Mouse (Mus musculus): ENCODE results near the gene Tmem217.
"Not testable (repeated sequence)": the region's sequence is repeated elsewhere in the genome, so short reads cannot be mapped to it uniquely, and the experiment has no call there.

The Tmem217 gene

GRCm38 (mm10) chr17:29548994-29549393, 3.2 kb downstream of the Tmem217 start:
- DNase-seq, result no peak

GRCm38 (mm10) chr17:29548494-29548893, 3.7 kb downstream of the Tmem217 start:
- no peak for DNase-seq

GRCm38 (mm10) chr17:29545241-29545640, 6.9 kb downstream of the Tmem217 start:
- no peak for DNase-seq

DNA sequence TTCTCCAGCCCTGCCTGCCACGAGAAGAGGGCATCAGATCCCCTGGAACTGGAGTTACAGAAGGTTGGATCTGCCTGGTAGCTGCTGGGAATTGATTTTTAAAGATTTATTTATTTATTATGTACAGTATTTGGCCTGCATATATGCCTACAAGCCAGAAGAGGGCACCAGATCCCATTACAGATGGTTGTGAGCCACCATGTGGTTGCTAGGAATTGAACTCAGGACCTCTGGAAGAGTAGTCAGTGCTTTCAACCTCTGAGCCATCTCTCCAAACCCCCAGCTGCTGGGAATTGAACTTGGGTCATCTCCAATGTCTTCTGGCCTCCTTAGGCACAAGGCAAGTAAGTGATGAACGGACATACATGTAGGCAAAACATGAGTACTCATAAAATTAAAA, 8.1 kb downstream of the Tmem217 start:
- no peak for DNase-seq

DNA sequence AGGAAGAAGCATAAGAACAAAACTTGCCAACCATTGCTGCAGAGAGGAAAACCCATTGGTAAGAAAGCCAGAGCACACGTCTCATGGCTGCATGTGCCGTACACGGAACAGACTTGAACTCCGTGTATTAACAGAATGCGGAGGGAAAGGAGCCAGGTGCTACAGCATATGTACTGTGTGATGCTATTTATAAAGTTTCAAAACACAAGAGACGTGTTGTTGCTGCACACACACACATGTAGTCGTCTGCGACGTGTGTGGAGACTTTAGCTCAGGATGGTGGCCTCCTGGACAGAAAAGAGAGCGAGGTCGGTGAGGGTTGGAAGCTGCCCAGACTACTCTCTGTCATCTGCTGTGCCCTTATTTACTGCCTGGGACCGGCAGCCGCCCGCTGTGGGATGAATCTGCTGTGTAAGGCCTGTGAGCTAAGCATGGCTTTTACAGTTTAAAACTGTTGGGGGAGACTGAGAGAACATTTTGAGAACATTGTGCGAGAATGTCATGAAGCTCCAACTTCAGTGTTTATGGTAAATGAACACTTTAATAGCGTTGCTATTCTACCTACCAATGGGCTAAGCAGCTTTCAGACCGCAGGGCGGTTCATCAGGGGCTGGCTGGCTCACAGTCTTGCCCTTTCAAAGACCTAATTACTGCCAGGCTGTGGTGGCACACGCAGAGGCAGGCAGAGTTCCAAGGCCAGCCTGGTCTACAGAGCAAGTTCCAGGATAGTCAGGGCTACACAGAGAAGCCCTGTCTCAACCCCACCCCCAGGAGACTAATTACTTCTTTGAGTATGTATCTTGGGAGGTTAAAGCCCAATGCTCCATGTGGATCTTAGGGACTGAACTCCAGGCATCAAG, 9.1 kb downstream of the Tmem217 start:
- DNase-seq, result no peak

DNA sequence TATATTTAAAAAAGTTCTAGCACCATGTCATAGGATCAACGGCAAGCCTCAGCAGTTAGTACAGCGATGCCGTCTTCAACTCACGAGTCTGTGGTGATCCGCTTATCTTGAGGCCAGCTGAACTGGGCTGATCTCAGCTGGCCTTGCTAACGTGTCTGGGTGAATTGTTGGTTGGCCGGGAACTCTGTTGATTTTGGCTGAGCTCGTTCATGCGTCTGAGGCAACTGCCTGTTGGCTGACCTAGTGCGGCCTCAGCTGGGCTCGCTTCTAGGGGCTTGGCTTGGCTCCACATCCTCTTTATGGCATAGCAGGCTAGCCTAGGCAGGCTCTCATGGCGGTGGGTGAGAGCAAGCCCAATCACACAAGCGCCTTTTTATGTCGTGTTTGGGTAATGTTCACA, 10.8 kb downstream of the Tmem217 start:
- DNase-seq, result peak; percentile 76 to 89

- no peak for DNase-seq
These were observed 11.8 kb downstream of the Tmem217 start for GRCm38 (mm10) chr17:29540426-29540825.

GRCm38 (mm10) chr17:29533866-29534265, 18.3 kb downstream of the Tmem217 start:
- DNase-seq, result no peak

- no peak for DNase-seq
These were observed 20.3 kb downstream of the Tmem217 start for GRCm38 (mm10) chr17:29531757-29532384.

DNA sequence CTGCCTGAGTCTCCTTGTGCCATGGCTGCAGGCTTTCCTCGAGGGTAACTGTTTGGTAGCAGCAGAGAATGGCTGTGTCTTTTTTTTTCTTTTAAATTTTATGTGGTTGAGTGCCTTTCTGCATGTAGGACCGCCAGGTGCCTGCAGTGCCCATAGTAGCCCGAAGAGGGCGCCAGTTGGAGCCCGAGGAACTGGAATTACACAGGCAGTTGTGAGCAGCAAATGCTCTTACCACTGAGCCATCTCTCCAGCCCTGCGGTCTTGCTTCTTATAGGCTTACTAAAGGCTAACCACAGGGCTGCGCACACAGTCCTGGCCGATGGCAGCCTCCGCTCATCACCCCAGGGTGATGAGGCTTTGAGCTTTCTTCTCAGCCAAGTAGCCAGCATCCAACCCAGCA, 20.9 kb downstream of the Tmem217 start:
- no peak for DNase-seq

DNA sequence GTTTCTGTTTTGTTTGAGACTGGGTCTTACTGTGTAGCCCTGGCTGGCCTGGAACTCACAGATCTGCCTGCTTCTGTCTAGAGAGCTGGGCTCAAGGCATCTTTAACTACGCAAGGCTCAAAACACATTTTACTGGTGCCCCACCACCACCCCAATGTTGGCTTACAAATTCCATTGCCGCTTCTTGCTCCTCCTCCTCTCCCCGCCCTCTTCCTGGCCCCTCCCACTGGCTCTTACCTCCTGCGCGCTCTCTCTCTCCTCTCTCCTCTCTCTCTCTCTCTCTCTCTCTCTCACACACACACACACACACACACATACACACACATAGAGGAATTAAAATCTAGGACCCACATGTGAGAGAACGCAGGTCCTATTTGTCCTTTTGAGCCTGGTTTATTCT, 21.7 kb downstream of the Tmem217 start:
- no peak for DNase-seq

DNA sequence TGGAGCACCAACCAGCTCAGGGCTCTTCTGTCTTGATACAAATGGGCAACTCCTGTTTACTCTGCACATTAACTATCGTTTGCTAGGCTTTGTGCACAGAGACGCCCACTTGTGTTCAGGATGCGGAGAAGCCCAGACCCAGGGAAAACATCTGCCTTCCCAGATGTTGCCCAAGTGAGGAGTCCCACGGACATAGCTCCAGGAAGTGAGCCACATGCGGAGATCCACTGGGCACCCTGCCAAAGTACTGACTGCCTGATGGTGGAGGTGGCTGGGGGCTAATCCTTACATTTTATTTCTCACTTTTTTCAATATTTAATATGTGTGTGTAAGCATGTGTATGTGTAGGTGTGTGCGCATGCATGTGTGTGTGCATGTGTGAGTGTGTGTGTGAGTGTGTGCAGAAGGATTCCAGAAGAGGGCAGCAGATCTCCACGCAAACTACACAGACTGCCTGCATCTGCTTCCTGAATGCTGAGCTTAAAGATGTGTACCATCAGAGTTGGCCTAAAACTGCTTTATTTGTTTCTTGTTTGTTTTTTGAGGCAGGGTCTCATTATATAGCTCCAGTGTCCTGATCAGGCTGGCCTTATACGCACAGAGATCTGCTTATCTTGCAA, 23.5 kb downstream of the Tmem217 start:
- DNase-seq, result peak in 1 of 2 experiments; percentile 42

GRCm38 (mm10) chr17:29525613-29526012, 26.6 kb downstream of the Tmem217 start:
- DNase-seq, result no peak

- no peak for DNase-seq
These were observed 32.5 kb downstream of the Tmem217 start for GRCm38 (mm10) chr17:29519731-29520130.

DNA sequence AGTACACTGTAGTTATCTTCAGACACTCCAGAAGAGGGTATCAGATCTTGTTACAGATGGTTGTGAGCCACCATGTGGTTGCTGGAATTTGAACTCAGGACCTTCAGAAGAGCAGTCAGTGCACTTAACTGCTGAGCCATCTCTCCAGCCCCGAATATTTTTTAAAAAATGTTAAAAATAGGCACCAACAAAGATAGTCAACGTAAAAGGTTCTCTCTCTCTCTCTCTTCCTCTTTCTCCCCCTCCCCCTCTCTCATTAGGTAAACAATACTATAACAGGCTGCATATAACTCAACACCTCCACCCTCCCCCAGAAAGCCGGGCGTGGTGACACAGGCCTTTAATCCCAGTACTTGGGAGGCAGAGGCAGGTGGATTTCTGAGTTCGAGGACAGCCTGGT, 33.5 kb downstream of the Tmem217 start:
- not testable (repeated sequence) for DNase-seq

DNA sequence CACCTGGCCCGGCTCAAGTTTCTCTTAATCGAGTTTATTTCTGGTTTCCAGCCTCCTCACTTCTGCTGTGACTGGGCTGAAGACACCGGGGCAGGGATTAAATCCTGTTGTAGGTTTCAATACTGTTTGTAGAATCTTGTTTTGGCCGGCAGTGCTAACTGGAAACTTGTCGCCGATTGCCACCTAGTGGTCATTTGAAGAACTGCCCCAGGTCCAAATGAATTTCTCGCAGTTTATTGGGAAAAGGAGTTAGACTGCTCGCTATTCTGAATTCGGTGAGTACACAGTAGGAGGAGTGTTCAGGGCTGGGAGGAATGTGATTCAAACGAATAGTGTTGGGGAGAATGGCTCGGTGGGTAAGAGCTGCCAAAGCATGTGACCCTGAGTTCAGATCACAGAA, 37.8 kb downstream of the Tmem217 start:
- DNase-seq, result peak; percentile 67 to 86

GRCm38 (mm10) chr17:29513044-29513730, 39.0 kb downstream of the Tmem217 start:
- DNase-seq, result peak; percentile 82 to 85

DNA sequence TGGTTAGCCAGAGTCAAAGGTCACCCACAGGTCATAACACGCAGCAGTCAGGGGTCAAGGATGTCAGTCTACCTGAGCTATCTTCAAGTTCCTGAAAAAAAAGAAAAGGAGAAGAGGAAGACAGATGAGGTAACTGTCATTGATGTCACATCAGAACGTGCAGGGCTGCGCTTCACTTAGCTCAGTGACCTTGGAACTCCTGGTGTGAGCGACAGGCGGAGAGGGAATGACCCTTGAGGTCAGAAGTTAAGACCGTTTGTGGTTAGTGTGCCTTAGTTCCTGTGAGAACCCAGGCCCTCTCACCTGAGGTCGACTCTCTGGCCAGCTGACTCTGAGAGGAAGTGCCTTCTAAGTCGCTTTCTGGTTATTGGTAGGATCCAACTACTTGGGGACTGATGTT, 41.5 kb downstream of the Tmem217 start:
- DNase-seq, result no peak

DNA sequence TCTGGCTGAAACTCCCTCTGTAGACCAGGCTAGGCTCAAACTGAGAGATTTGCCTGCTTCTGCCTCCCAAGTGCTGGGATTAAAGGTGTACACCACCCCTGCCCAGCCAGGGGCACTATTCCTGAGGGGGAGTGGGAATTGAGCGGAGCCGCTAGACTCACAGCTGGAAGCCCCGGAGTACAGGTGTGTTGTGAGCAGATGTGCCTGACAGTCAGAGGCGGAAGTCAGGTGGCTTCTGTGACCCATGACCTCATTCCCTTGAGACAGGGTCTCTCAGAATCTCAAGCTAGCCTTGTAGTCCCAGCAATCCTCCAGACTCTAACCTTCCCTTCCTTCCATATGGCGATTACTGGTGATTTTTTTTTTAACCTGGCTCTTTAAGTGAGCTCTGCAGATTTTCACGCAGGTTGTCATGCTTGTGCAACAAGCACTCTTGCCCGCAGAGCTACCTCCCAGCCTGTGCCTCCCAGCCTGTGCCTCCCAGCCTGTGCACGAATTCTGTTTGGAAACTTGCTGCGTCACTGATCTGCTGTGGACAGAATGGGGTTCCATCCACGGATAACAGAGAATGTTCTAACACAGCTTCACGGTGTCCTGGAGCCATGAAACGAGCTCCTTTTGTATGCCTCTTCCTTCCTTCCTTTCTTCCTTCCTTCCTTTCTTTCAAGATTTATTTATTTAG, 43.1 kb downstream of the Tmem217 start:
- DNase-seq, result no peak

DNA sequence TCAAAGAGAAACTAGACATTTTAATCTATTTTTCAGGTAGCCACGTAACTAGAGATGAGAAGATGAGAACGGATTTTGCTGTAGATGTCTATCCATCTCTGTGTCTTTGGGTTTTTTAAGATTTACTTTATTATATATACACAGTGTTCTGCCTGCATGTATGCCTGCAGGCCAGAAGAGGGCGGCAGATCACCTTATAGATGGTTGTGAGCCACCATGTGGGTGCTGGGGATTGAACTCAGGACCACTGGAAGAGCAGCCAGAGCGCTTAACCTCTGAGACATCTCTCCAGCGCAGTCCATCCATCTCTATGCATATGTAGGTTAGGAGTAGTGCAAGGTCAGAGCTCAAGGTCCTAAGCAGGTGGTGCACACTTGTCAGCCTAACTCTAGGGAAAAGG, 48.5 kb downstream of the Tmem217 start:
- DNase-seq, result no peak

DNA sequence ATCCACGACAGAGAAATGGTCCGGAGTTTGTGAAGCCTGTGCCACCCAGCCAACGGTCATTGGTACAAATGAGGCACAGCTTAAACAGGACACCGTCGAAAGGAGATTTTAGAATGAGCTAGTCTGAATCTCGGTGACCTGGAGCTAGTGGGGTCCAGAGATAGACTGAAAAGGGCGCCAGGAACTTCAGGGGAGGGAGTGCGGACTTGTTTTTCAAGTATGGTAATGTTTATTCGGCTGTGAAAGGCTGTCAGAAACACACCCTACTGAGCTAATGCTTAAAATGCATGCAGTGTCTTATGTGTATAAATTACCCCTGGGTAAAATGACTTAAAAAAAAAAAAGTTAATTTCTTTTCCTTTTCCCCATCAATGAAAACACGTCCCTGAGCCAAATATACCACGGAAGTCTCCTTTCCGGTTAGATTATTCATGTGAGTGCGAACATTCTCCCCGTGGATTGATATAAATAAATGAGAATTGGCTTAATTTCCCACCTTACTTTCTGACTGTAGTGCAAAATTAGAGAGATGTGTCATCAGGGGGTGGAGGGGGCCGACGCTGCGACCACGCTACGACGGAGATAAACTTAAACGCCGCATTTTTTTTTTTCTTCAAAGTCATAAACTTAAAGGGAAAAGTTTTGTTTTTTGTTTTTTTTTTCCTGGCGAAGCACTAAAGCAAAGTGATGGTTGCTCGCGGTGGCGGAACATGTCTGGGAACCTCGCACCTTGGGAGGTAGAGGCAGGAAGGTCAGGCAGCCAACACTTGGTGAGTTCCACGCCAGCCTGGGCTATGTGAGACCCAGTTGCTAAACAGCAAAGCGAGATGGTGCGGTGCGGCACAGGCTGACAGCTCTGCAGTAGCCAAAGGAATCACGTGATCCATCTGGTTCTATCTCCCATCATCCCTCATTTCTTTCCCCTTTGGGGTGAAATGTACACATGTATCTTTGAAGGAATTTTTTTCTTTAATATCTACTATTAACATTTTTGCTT, 49.2 kb downstream of the Tmem217 start:
- DNase-seq, result no peak
